In genomic region chr6:88131521-88131920, GRCm38 (mm10) we compare ENCODE assay signal across 13 mouse cellular contexts. TPM values are rescaled to one million over a fixed set of nuclear protein-coding genes. Genes with fewer than 3 reads are reported as not detected.
DNase-seq lines count a peak whose midpoint lies in the region; ATAC-seq and TF ChIP-seq lines count a peak whose summit lies in the region.
"Had no signal": no experiment of that assay in that cellular context is flagged by ENCODE, and none has a peak within 500 bp of the region (broad histone marks: within the 10 kb centered on the region; RNA-seq: fewer than 3 reads in every experiment).

No protein-coding gene starts in this region.

- TF ChIP-seq POLR2A in lung, adult 2 months (IDR thresholded peaks at IDR 0.05; ENCODE audit: borderline replicate concordance, extremely low read depth, low read depth, low read length): no peak

- H3K36me3 ChIP-seq in heart, embryonic 10.5 days: no peaks in the 10 kb centered on the region
- H3K36me3 ChIP-seq in lung, embryonic 14.5 days (ENCODE audit: insufficient read depth): no peaks in the 10 kb centered on the region
- no peaks in the 10 kb centered on the region for H3K36me3 ChIP-seq in hindbrain, embryonic 14.5 days (replicated peaks; ENCODE audit: control insufficient read depth, insufficient read depth)
- no peaks in the 10 kb centered on the region for H3K36me3 ChIP-seq in midbrain, embryonic 15.5 days (replicated peaks)
- H3K36me3 ChIP-seq: limb, embryonic 15.5 days had no signal

- 24% methylated on average over 5 of the region's 5 CpGs for WGBS in heart, embryonic 10.5 days
- WGBS in lung, embryonic 14.5 days: 15% methylated on average over 5 of the region's 5 CpGs
- WGBS in lung, adult 2 months: 49% methylated on average over 5 of the region's 5 CpGs
- 25% methylated on average over 5 of the region's 5 CpGs for WGBS in hindbrain, embryonic 14.5 days
- WGBS in midbrain, embryonic 15.5 days: 7% methylated on average over 5 of the region's 5 CpGs

- no peaks in the 10 kb centered on the region; the same call in 1 of the 2 replicates for H3K9me3 ChIP-seq in heart, embryonic 10.5 days
- H3K9me3 ChIP-seq in lung, embryonic 14.5 days (ENCODE audit: low read depth, low read length): no peaks in the 10 kb centered on the region
- H3K9me3 ChIP-seq in hindbrain, embryonic 14.5 days (ENCODE audit: control insufficient read depth, low read length): no peaks in the 10 kb centered on the region
- no peaks in the 10 kb centered on the region for H3K9me3 ChIP-seq in midbrain, embryonic 15.5 days
- H3K9me3 ChIP-seq: limb, embryonic 15.5 days had no signal

- H3K4me3 ChIP-seq in heart, embryonic 10.5 days: peak overlapping the region; percentile 46
- H3K4me3 ChIP-seq in lung, embryonic 14.5 days (ENCODE audit: low read depth, low read length): no peak overlapping the region
- H3K4me3 ChIP-seq in lung, adult 2 months (replicated peaks; ENCODE audit: extremely low read depth, low read depth, low read length): no peak overlapping the region
- H3K4me3 ChIP-seq in hindbrain, embryonic 14.5 days (replicated peaks; ENCODE audit: low read length): no peak overlapping the region
- no peak overlapping the region for H3K4me3 ChIP-seq in midbrain, embryonic 15.5 days
- H3K4me3 ChIP-seq: heart, adult 2 months; limb, embryonic 15.5 days had no signal

- intact Hi-C loops in heart, postnatal 14 days (cut with DNase I): no loop called here

- H3K4me2 ChIP-seq in lung, embryonic 14.5 days: peak overlapping the region; percentile 44
- peak overlapping the region; percentile 41 for H3K4me2 ChIP-seq in hindbrain, embryonic 14.5 days (replicated peaks)
- H3K4me2 ChIP-seq in midbrain, embryonic 15.5 days: peak overlapping the region; percentile 39

- peaks cover 67% of the 10 kb centered on the region for H3K27me3 ChIP-seq in heart, embryonic 10.5 days (ENCODE audit: insufficient read depth, poor library complexity, severe bottlenecking)
- H3K27me3 ChIP-seq in lung, embryonic 14.5 days (ENCODE audit: insufficient read depth, low read length): no peaks in the 10 kb centered on the region
- H3K27me3 ChIP-seq in hindbrain, embryonic 14.5 days (ENCODE audit: control insufficient read depth, insufficient read depth, low read length): no peaks in the 10 kb centered on the region
- no peaks in the 10 kb centered on the region for H3K27me3 ChIP-seq in midbrain, embryonic 15.5 days (replicated peaks)
- H3K27me3 ChIP-seq: limb, embryonic 15.5 days had no signal

- no peak for ATAC-seq in lung, embryonic 14.5 days (ENCODE audit: insufficient read depth)
- peak; percentile 7; the same call in 1 of the 2 replicates for ATAC-seq in hindbrain, embryonic 14.5 days (ENCODE audit: low FRiP score)
- ATAC-seq in midbrain, embryonic 15.5 days (replicated peaks): peak; percentile 24

- no peak for TF ChIP-seq CTCF in lung, embryonic 14.5 days (IDR thresholded peaks at IDR 0.05; ENCODE audit: low read depth)
- no peak for TF ChIP-seq CTCF in lung, adult 2 months (IDR thresholded peaks at IDR 0.05; ENCODE audit: insufficient read depth, low read length)

- H3K27ac ChIP-seq in heart, embryonic 10.5 days: peak overlapping the region; percentile 49; the same call in 1 of the 2 replicates
- H3K27ac ChIP-seq in lung, embryonic 14.5 days (ENCODE audit: low read depth): no peak overlapping the region
- peak overlapping the region; percentile 54 for H3K27ac ChIP-seq in hindbrain, embryonic 14.5 days
- H3K27ac ChIP-seq in midbrain, embryonic 15.5 days: peak overlapping the region; percentile 66
- H3K27ac ChIP-seq: heart, adult 2 months; limb, embryonic 15.5 days had no signal

- DNase-seq in heart, embryonic 10.5 days (ENCODE audit: low spot score): no peak
- no peak for DNase-seq in heart, postnatal 14 days
- no peak for DNase-seq in lung, embryonic 14.5 days
- no peak for DNase-seq in lung, adult 2 months
- DNase-seq in hindbrain, embryonic 14.5 days (ENCODE audit: low spot score): no peak
- no peak for DNase-seq in kidney, adult 18-20 months
- DNase-seq in spleen, postnatal 36 days (ENCODE audit: low spot score in 2 of 2): no peak
- DNase-seq: cerebellum, adult 9-10 months; heart, adult 2 months; layer of hippocampus, adult 9-11 months; thymus, adult 18-20 months had no signal

- H3K9ac ChIP-seq in lung, embryonic 14.5 days: no peak overlapping the region
- peak overlapping the region; percentile 38; the same call in 1 of the 2 replicates for H3K9ac ChIP-seq in hindbrain, embryonic 14.5 days
- H3K9ac ChIP-seq in midbrain, embryonic 15.5 days: 0 out of 2 replicates have a peak overlapping the region, but pooled peaks have one; percentile 29
- H3K9ac ChIP-seq: limb, embryonic 15.5 days had no signal

- peaks cover 32% of the 10 kb centered on the region for H3K4me1 ChIP-seq in heart, embryonic 10.5 days
- H3K4me1 ChIP-seq in lung, embryonic 14.5 days (ENCODE audit: insufficient read depth): no peaks in the 10 kb centered on the region
- H3K4me1 ChIP-seq in lung, adult 2 months (ENCODE audit: control insufficient read depth, insufficient read depth, low read length): peaks cover 19% of the 10 kb centered on the region
- peaks cover 15% of the 10 kb centered on the region for H3K4me1 ChIP-seq in hindbrain, embryonic 14.5 days (replicated peaks; ENCODE audit: control insufficient read depth, insufficient read depth, low read length)
- peaks cover 20% of the 10 kb centered on the region for H3K4me1 ChIP-seq in midbrain, embryonic 15.5 days

RNA-seq across cellular contexts. Expression of gene Rpn1, which starts 47.2 kb away (rescaled TPM):
- polyA plus RNA-seq in heart, embryonic 10.5 days (2016; fragmentation: Nextera tagmentation; extraction: Ambion mirVana): 268 and 346 TPM in 2 replicates
- 100 to 1,000 TPM in 1 of 2 experiments, 10 to 100 TPM in 1; 99.5 to 107 TPM for total RNA-seq in heart, postnatal 14 days (2021)
- 437 and 440 TPM in 2 replicates for polyA plus RNA-seq in lung, embryonic 14.5 days (2014; fragmentation: Nextera tagmentation; extraction: Ambion mirVana)
- polyA plus RNA-seq in lung, adult 2 months (2012; rRNA removed): 127 and 179 TPM in 2 replicates
- 301 and 339 TPM in 2 replicates for polyA plus RNA-seq in hindbrain, embryonic 14.5 days (2014; fragmentation: Nextera tagmentation; extraction: Ambion mirVana)
- 310 and 326 TPM in 2 replicates for polyA plus RNA-seq in midbrain, embryonic 15.5 days (2015; fragmentation: Nextera tagmentation; extraction: Ambion mirVana)
